Mouse (Mus musculus) megakaryocyte progenitor cell, adult 5-6 weeks (primary cell): ENCODE results near the gene Gm6614. TPM values are rescaled to one million over a fixed set of nuclear protein-coding genes. Genes with fewer than 3 reads are reported as not detected.
A peak's percentile ranks its signal among the peaks of the same experiment; 100 is the strongest.
"Not testable (repeated sequence)": the region's sequence is repeated elsewhere in the genome, so short reads cannot be mapped to it uniquely, and the experiment has no call there.

Experiments
- ATAC-seq: replicated peaks from 2 replicates; pipeline ENCODE4 v1.8.0; 2016; ENCODE audit warnings: mild to moderate bottlenecking, moderate TSS enrichment, inconsistent platforms; ENCODE audit not compliant: poor library complexity
- total RNA-seq, 2 experiments: library from RNA; stranded (forward) in 1 of 2; stranded (reverse) in 1 of 2; fragments of 157-497, 149-512 nt in 1 of 2; fragments of 200-1000 nt in 1 of 2; gene quantifications; 2 replicates each; pipeline versions ENCODE4 v1.2.3 to v1.2.4; 2015 to 2017

The Gm6614 gene
- not detected in 2 replicates for total RNA-seq (2015)
- total RNA-seq (2017): not detected in 2 replicates

GRCm38 (mm10) chr6:142011364-142011955, at the start of gene Gm6614:
Gene Gm6614 (minus strand): TSS chr6:142011414.
- no peak for ATAC-seq

- not testable (repeated sequence) for ATAC-seq
These were observed 47.1 kb upstream of the Gm6614 start for GRCm38 (mm10) chr6:142058281-142058680.

- ATAC-seq: no peak
These were observed 36.5 kb upstream of the Gm6614 start for GRCm38 (mm10) chr6:142047689-142048088.

GRCm38 (mm10) chr6:142045746-142046145, 34.5 kb upstream of the Gm6614 start:
- ATAC-seq: no peak

GRCm38 (mm10) chr6:142041896-142042295, 30.7 kb upstream of the Gm6614 start:
- no peak for ATAC-seq

GRCm38 (mm10) chr6:142040306-142041175, 29.3 kb upstream of the Gm6614 start:
- ATAC-seq: peak; percentile 96

- ATAC-seq: no peak
These were observed 24.6 kb upstream of the Gm6614 start for GRCm38 (mm10) chr6:142035771-142036170.

GRCm38 (mm10) chr6:142021671-142022070, 10.5 kb upstream of the Gm6614 start:
- ATAC-seq: no peak

GRCm38 (mm10) chr6:141986772-141987171, 24.4 kb downstream of the Gm6614 start:
- ATAC-seq: no peak

- ATAC-seq: no peak
These were observed 26.6 kb downstream of the Gm6614 start for GRCm38 (mm10) chr6:141984644-141985043.

- no peak for ATAC-seq
These were observed 48.8 kb downstream of the Gm6614 start for GRCm38 (mm10) chr6:141962420-141962819.

GRCm38 (mm10) chr6:141961861-141962260, 49.4 kb downstream of the Gm6614 start:
- ATAC-seq: no peak

- no peak for ATAC-seq
These were observed 50.7 kb downstream of the Gm6614 start for GRCm38 (mm10) chr6:141960482-141960881.

GRCm38 (mm10) chr6:141946862-141947261, 64.4 kb downstream of the Gm6614 start, which contains the start of gene Slco1a1:
Gene Slco1a1 (minus strand): TSS chr6:141946962.
- ATAC-seq: no peak

GRCm38 (mm10) chr6:141940451-141940850, 70.8 kb downstream of the Gm6614 start:
- no peak for ATAC-seq

Other genes starting within 250 kb of the Gm6614 start
- gene Gm5724, start 237.6 kb downstream of the Gm6614 start, total RNA-seq (2015): not detected in 2 replicates
- gene Gm5724, start 237.6 kb downstream of the Gm6614 start, total RNA-seq (2017): not detected in 2 replicates
- gene Slco1a4, start 155.2 kb downstream of the Gm6614 start, total RNA-seq (2015): not detected in 2 replicates
- not detected in 2 replicates for gene Slco1a4, start 155.2 kb downstream of the Gm6614 start, total RNA-seq (2017)
- not detected in 2 replicates for gene Slco1a1, start 64.5 kb downstream of the Gm6614 start, total RNA-seq (2015)
- not detected in 2 replicates for gene Slco1a1, start 64.5 kb downstream of the Gm6614 start, total RNA-seq (2017)
- gene Slco1a6, start 197.1 kb upstream of the Gm6614 start, total RNA-seq (2015): not detected in 2 replicates
- gene Slco1a6, start 197.1 kb upstream of the Gm6614 start, total RNA-seq (2017): not detected in 2 replicates